Mouse (Mus musculus) liver, adult 2 months (tissue): ENCODE data around the gene Nos1.

Source experiments
- CTCF ChIP-seq: fragments of 200-500 bp; IDR thresholded peaks from 2 replicates; pipeline ENCODE4 v1.5.1; 2011; ENCODE audit warnings: low read depth, low read length, control low read depth
- POLR2A ChIP-seq: fragments of 200-500 bp; IDR thresholded peaks from 2 replicates; pipeline ENCODE4 v1.6.1; 2011; ENCODE audit warnings: low read length, control low read depth; ENCODE audit not compliant: insufficient read depth; ENCODE audit errors: extremely low read depth

GRCm38 (mm10) chr5:117999584-117999983 lies 218.8 kb downstream of the Nos1 start:
- TF ChIP-seq CTCF (no peak), POLR2A (no peak)
